Mouse (Mus musculus) olfactory bulb, adult 2 months (tissue): ENCODE measurements around the gene Serinc5.

Experiments
- CTCF ChIP-seq: fragments of 200-500 bp; IDR thresholded peaks from 2 replicates; pipeline ENCODE4 v1.5.1; 2012; ENCODE audit warnings: low read depth, mild to moderate bottlenecking, low read length, moderate library complexity; ENCODE audit not compliant: insufficient read depth
- POLR2A ChIP-seq: fragments of 200-500 bp; IDR thresholded peaks from 2 replicates; pipeline ENCODE4 v1.6.1; 2012; ENCODE audit warnings: mild to moderate bottlenecking, low read depth, low read length, moderate library complexity; ENCODE audit not compliant: insufficient read depth

- no peak for TF ChIP-seq POLR2A
- no peak for TF ChIP-seq CTCF
Measured at GRCm38 (mm10) chr13:92729811-92730210, 118.9 kb downstream of the Serinc5 start.
